Mouse (Mus musculus): ENCODE measurements around the gene Parva.

The Parva gene

DNA sequence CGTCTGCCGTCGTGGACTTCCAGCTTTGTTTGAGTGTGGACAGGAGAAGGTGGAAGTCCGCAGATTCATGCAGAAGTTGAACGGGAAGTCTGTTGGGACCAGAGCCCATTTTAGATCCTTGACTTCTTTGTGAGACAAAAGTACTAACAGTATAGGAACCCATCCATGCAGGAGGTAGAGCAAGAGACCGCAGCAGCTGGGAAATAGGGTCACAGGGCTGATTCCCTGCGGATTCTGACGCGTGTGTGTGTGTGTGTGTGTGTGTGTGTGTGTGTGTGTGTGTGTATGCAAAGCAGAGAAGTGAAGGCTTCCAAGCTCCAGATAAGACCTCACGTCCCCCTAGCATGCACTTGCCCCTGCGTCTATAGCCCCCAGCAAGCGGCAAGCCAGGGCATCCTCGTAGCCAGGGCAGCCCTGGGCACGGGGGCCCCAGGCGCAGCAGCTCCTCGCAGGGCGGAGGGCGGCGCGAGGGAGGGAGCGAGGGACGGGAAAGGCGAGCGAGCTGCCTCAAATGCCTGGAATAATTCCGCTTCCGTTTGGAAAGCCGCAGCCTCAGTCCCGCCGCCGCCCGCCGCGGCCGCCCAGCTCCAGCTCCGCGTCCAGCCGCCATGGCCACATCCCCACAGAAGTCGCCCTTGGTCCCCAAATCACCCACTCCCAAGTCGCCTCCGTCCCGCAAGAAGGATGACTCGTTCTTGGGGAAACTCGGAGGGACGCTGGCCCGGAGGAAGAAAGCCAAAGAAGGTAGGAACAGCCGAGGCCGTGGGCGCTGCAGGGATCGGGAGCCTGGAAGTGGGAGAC, at the start of gene Parva:
TSS of gene Parva (plus strand) at position 149 of the 801 bp plus-strand sequence.
- peak in 1 of 2 experiments; percentile 40 for DNase-seq (ENCODE audit: low spot score in 2 of 2)

GRCm38 (mm10) chr7:112378056-112378455, 49.2 kb upstream of the Parva start:
- DNase-seq (ENCODE audit: low spot score in 2 of 2) = no peak

- peak; percentile 45 to 83 for DNase-seq (ENCODE audit: low spot score in 2 of 2)
These were observed 48.8 kb upstream of the Parva start for GRCm38 (mm10) chr7:112378476-112378875.

DNA sequence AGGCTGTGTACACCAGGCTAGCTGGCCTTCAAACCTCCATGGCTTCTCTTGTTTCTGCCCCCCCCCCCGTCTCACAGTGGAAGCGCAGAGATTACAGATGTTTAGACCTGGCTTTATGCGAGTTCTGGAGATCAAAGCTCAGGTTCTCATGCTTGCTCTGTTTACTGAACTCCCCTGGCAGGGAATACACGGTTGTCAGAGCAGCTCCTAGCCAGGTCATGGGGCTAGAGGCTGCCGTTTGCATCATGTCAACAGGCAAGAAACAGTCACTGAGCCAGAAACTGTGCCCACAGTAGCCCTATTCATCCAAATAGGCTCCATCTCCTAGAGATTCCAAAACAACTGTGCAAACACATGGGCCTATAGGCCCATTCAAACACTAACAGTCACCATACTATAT, 40.8 kb upstream of the Parva start:
- DNase-seq (ENCODE audit: low spot score in 2 of 2) = no peak

- no peak for DNase-seq (ENCODE audit: low spot score in 2 of 2)
These were observed 39.4 kb upstream of the Parva start for GRCm38 (mm10) chr7:112387876-112388275.

DNA sequence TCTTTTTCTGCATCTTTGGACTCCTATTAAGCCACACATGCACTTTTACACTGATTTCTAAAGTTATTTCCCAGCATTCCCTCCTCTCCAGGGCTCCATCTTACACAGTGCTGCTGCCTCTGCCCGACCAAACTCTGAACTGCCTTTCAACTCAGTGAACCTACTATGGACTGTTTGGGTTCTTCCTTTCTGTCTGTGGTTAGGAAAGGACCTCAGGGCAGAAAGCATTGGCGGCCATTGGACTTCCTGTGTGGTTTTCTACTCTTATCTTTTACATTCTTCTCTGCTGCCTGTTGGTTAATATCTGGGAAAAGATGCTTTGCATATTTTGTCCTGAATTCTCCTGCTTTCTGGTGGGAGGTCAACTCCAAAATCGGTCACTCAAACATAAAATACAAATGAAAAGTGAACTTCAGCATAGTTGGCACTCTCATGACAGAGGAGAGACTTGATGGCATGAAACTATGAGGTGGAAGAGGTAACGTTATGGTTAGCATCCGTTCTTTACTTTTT, 38.9 kb upstream of the Parva start:
- no peak for DNase-seq (ENCODE audit: low spot score in 2 of 2)

- peak in 1 of 2 experiments; percentile 39 for DNase-seq (ENCODE audit: low spot score in 2 of 2)
These were observed 37.6 kb upstream of the Parva start for GRCm38 (mm10) chr7:112389611-112390251.

- peak in 1 of 2 experiments; percentile 44 for DNase-seq (ENCODE audit: low spot score in 2 of 2)
These were observed 36.9 kb upstream of the Parva start for GRCm38 (mm10) chr7:112390252-112390936.

DNA sequence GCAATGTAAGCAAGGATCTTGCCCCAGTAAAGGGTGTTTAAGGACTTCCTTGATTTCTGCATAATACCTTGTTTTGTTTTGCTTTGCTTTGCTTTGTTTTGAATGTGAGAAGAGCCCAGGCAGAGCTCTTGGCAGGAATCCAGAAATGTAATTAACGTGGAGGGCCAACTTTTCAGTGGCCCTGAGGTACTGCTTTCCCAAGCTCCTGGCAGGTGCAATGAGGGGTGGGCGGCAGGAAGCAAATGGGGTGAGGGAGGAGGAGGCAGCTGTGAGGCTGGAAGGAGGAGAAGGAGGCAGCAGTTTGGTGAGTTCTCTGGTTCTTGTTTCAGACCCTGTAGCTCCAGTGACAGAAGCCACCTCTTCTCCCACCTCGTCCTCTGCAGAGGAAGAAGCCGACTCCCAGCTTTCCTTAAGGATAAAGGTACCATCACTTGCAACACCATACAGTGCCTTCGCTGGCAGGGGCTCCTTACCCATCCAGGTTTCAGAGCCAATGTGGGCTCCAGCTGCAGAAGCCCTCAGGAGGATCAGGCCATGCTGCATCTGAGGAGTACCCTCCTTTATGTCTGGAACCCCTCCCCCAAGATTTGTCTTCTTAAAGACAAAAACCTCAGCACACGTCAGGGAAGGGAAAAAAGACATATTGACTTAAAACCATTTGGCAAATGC, 36.2 kb upstream of the Parva start:
- no peak for DNase-seq (ENCODE audit: low spot score in 2 of 2)

GRCm38 (mm10) chr7:112397786-112398185, 29.5 kb upstream of the Parva start:
- DNase-seq (ENCODE audit: low spot score in 2 of 2) = no peak

DNA sequence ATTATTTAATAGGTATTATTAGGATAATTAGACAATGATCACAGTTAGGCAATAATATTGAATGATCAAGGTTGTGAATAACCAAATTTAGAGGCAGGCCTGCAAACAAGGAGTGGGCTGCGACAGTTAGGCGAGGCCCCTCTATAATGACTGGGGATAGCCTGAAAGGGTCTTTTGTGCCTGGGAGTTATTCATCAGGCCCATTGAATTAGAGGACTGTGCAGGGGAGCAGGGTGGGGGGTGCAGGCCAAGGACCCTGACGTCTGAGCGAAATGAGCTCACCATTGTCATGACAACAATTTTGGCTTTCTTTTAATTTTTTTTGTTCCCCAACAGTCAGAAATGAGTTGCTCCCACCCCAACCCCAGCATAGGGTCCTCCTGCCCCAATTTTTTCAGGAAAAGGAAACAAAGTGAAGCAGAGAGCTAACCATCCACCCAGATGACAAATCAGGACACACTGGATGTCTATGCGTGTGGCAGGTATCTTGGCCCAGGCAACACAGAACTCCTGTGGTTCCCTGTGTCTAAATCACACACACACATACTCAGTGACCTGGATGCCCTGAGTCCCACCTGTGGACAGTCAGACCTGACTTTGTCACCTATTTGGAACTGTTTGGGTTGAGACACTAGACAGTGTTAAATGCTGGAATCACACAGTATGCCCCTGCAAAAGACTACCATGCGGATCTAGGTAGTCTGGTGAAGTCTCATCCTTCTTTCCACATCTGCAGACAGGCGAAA, 27.7 kb upstream of the Parva start:
- DNase-seq (ENCODE audit: low spot score in 2 of 2) = no peak

DNA sequence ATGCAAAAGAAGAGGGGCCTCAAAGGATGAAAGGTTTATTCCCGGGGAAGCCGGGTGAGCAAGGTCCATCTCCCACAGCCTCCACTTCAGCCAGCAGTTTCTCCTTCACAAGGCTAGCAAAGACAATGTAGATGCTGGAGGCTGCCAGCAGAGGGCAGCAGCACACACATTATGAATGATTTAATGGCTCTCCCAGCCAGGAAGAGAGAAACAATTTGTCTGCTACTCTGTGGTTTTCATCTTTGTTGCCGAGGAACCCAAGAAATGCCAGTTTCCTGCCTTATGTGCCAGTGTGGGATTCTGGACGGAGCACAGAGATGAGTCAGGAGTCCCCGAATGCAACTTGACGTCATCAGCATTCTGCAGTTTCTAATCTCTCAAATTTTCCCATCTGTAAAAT, 27.1 kb upstream of the Parva start:
- DNase-seq (ENCODE audit: low spot score in 2 of 2) = peak in 1 of 2 experiments; percentile 62

DNA sequence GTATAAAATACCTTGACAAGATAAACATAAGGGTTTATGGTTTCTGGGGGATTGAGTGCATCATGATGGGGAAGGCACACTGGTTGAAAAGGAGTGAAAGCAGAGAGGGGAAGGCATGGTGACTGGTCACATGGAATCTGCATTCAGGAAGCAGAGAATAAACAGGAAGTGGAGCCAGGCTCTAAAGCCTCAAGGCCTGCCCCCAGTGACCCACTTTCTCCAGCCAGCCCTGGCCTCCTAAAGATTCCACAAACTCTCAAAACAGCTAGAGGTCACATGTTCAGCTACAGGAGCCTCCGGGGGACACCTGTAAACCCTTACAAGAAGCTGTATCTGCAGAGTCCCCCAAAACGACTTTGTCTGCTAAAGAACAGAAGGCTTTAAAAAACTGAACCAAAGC, 22.2 kb upstream of the Parva start:
- no peak for DNase-seq (ENCODE audit: low spot score in 2 of 2)

GRCm38 (mm10) chr7:112405578-112405977, 21.7 kb upstream of the Parva start:
- DNase-seq (ENCODE audit: low spot score in 2 of 2) = peak in 1 of 2 experiments; percentile 49

GRCm38 (mm10) chr7:112407597-112407996, 19.7 kb upstream of the Parva start:
- DNase-seq (ENCODE audit: low spot score in 2 of 2) = peak in 1 of 2 experiments; percentile 31

- DNase-seq (ENCODE audit: low spot score in 2 of 2) = no peak
These were observed 17.3 kb upstream of the Parva start for GRCm38 (mm10) chr7:112409991-112410390.

GRCm38 (mm10) chr7:112413286-112413685, 14.0 kb upstream of the Parva start:
- no peak for DNase-seq (ENCODE audit: low spot score in 2 of 2)

DNA sequence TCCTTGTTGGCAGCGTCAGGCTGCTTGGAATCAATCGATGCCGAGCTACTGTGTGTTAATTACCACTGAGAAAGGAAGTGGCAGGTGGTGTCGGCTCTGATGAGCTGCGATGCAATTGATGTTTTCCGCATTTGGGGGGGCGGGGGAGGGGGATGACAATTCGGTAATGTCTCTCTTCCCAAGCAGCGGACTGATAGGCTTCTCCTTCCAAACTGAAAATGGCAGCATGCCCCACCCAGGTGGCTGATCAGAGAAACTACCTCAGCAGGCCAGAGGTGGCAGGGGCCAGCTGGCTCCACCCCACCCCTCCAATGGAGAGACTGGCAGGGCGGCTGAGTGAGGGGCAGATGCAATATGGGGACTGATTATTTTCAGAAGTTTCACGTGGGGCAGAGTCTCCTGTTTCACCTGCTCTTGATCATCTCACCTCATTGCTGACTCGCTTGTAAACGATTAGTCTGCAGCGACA, 11.2 kb upstream of the Parva start:
- no peak for DNase-seq (ENCODE audit: low spot score in 2 of 2)

DNA sequence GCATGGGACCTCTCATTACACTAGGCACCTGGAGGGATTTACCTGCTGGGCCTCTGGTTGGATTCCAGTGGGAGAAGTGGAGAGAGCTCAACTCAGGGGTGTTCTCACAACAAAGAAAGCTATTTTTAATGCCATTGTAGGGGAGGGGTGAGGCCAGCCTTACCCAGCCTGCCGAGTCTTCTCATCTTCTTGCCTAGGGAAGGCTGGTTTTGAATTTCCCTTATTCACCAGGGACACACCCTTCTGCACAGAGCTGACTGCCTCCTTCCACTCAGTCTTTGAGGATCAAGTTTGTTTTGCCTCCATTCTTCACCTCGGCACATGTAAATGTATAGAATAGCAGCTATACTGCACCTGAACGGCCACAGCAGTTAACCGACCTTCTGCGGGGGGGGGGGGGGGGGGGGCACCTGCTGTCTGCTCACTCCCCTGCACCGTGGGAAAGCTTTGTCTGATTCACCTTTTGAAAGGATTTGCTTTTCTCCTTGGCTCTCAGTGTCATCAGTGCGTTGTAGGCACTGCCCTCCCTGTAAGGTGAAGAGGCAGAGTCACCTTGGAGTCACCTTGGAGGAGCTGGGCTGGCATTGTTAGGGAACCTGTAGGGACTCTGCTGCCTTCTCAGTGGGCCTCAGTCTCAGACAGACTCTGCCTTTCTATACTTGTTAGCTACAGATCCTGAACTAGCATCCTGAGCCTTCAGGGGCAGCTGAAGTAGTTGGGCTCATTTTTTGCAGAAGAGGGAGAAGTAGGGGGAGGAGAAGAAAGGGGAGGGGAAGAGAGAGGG, 10.4 kb upstream of the Parva start:
- DNase-seq (ENCODE audit: low spot score in 2 of 2) = no peak

- DNase-seq (ENCODE audit: low spot score in 2 of 2) = no peak
These were observed 9.7 kb upstream of the Parva start for GRCm38 (mm10) chr7:112417598-112417997.

Data from left cerebral cortex, adult 9 months (tissue).